Mouse (Mus musculus): Measurements from ENCODE around the gene Cers3. TPM values are rescaled to one million over a fixed set of nuclear protein-coding genes. Genes with fewer than 3 reads are reported as not detected.

Cers3 gene
- polyA plus RNA-seq, 1 experiment from 2014 or later, result 0.15 TPM

- Histone ChIP-seq H3K27ac (no peak overlapping the region), H3K4me1 (replicated peaks; ENCODE audit: control insufficient read depth, insufficient read depth, low read length) (no peaks in the 10 kb centered on the region), H3K27me3 (ENCODE audit: control insufficient read depth, insufficient read depth, low read length) (no peaks in the 10 kb centered on the region), H3K9me3 (ENCODE audit: control insufficient read depth, low read length) (no peaks in the 10 kb centered on the region), H3K4me2 (replicated peaks) (no peak overlapping the region), H3K4me3 (replicated peaks; ENCODE audit: low read length) (no peak overlapping the region), H3K36me3 (replicated peaks; ENCODE audit: control insufficient read depth, insufficient read depth) (no peaks in the 10 kb centered on the region), H3K9ac (no peak overlapping the region)
- DNase-seq (ENCODE audit: low spot score) (no peak), ATAC-seq (ENCODE audit: low FRiP score) (no peak)
- 72% methylated on average over 1 of the region's 1 CpGs for WGBS
These were observed 53.6 kb downstream of the Cers3 start for GRCm38 (mm10) chr7:66796909-66797308.

- H3K4me2 ChIP-seq (replicated peaks), result no peak overlapping the region
- no peak overlapping the region for H3K9ac ChIP-seq
- DNase-seq (ENCODE audit: low spot score) (no peak), ATAC-seq (ENCODE audit: low FRiP score) (no peak)
- H3K27ac ChIP-seq, result no peak overlapping the region
- WGBS, result 82% methylated on average over 1 of the region's 1 CpGs
- no peak overlapping the region for H3K4me3 ChIP-seq (replicated peaks; ENCODE audit: low read length)
- no peaks in the 10 kb centered on the region for H3K4me1 ChIP-seq (replicated peaks; ENCODE audit: control insufficient read depth, insufficient read depth, low read length)
- no peaks in the 10 kb centered on the region for H3K27me3 ChIP-seq (ENCODE audit: control insufficient read depth, insufficient read depth, low read length)
- H3K36me3 ChIP-seq (replicated peaks; ENCODE audit: control insufficient read depth, insufficient read depth), result no peaks in the 10 kb centered on the region
- no peaks in the 10 kb centered on the region for H3K9me3 ChIP-seq (ENCODE audit: control insufficient read depth, low read length)
These were observed 54.0 kb downstream of the Cers3 start for GRCm38 (mm10) chr7:66797345-66797744.

DNA sequence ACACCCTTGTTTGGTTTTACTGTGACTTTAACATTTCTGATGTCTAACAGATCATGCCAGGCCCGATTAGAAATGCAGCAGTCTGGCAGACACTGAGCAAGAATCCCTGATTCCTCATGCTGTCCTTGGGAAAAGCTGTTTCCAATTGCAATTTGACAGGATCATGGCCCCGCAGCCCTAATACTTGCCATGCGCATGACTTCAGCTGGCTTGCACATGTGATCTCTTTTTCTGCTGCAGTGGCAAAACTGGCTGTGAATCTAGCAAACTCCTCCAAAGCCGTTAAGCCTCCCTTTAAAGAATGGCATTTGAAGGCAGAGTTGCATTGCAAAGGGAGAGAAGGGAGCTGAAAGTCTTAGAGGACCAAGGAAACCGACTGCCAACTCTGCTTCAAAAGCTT lies 55.5 kb downstream of the Cers3 start:
- H3K36me3 ChIP-seq (replicated peaks; ENCODE audit: control insufficient read depth, insufficient read depth), result no peaks in the 10 kb centered on the region
- no peaks in the 10 kb centered on the region for H3K4me1 ChIP-seq (replicated peaks; ENCODE audit: control insufficient read depth, insufficient read depth, low read length)
- ATAC-seq (ENCODE audit: low FRiP score) (no peak), DNase-seq (ENCODE audit: low spot score) (no peak)
- no peaks in the 10 kb centered on the region for H3K27me3 ChIP-seq (ENCODE audit: control insufficient read depth, insufficient read depth, low read length)
- H3K9me3 ChIP-seq (ENCODE audit: control insufficient read depth, low read length), result no peaks in the 10 kb centered on the region
- H3K4me3 ChIP-seq (replicated peaks; ENCODE audit: low read length), result no peak overlapping the region
- 67% methylated on average over 5 of the region's 5 CpGs for WGBS
- no peak overlapping the region for H3K4me2 ChIP-seq (replicated peaks)
- H3K27ac ChIP-seq, result no peak overlapping the region
- no peak overlapping the region for H3K9ac ChIP-seq

- Histone ChIP-seq H3K9me3 (ENCODE audit: control insufficient read depth, low read length) (no peaks in the 10 kb centered on the region), H3K4me1 (replicated peaks; ENCODE audit: control insufficient read depth, insufficient read depth, low read length) (no peaks in the 10 kb centered on the region), H3K27ac (no peak overlapping the region), H3K36me3 (replicated peaks; ENCODE audit: control insufficient read depth, insufficient read depth) (no peaks in the 10 kb centered on the region), H3K27me3 (ENCODE audit: control insufficient read depth, insufficient read depth, low read length) (no peaks in the 10 kb centered on the region), H3K9ac (no peak overlapping the region), H3K4me3 (replicated peaks; ENCODE audit: low read length) (no peak overlapping the region), H3K4me2 (replicated peaks) (no peak overlapping the region)
- no peak for ATAC-seq (ENCODE audit: low FRiP score)
- 79% methylated on average over 5 of the region's 5 CpGs for WGBS
- no peak for DNase-seq (ENCODE audit: low spot score)
These were observed 57.5 kb downstream of the Cers3 start for GRCm38 (mm10) chr7:66800784-66801183.

- Histone ChIP-seq H3K27ac (no peak overlapping the region), H3K9me3 (ENCODE audit: control insufficient read depth, low read length) (no peaks in the 10 kb centered on the region), H3K4me3 (replicated peaks; ENCODE audit: low read length) (no peak overlapping the region), H3K27me3 (ENCODE audit: control insufficient read depth, insufficient read depth, low read length) (no peaks in the 10 kb centered on the region), H3K4me1 (replicated peaks; ENCODE audit: control insufficient read depth, insufficient read depth, low read length) (no peaks in the 10 kb centered on the region), H3K9ac (no peak overlapping the region), H3K4me2 (replicated peaks) (no peak overlapping the region), H3K36me3 (replicated peaks; ENCODE audit: control insufficient read depth, insufficient read depth) (no peaks in the 10 kb centered on the region)
- DNase-seq (ENCODE audit: low spot score), result no peak
- ATAC-seq (ENCODE audit: low FRiP score), result no peak
These were observed 58.5 kb downstream of the Cers3 start for GRCm38 (mm10) chr7:66801785-66802184.

DNA sequence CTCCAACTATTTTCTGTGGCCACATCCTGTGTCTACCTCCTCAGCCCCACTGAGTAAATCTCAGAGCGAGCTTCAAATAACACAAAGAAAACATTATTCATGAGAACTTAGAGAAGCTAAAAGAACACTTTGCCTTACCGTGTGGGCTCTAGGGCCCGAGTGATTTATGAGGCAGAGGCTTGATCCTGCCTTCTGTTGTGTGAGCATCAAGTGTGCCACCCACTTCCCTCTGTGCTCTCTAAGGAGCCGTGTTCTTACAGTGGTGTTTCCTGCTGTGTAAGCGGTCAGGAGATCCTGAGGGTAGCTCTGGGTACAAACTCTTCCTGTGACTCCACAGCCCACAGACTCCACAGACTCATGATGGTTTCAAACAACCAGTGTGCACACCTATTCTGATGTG lies 60.5 kb downstream of the Cers3 start:
- 46% methylated on average over 5 of the region's 5 CpGs for WGBS
- no peaks in the 10 kb centered on the region for H3K9me3 ChIP-seq (ENCODE audit: control insufficient read depth, low read length)
- no peak overlapping the region for H3K27ac ChIP-seq
- no peak overlapping the region for H3K4me3 ChIP-seq (replicated peaks; ENCODE audit: low read length)
- H3K36me3 ChIP-seq (replicated peaks; ENCODE audit: control insufficient read depth, insufficient read depth), result no peaks in the 10 kb centered on the region
- ATAC-seq (ENCODE audit: low FRiP score) (no peak), DNase-seq (ENCODE audit: low spot score) (no peak)
- no peaks in the 10 kb centered on the region for H3K27me3 ChIP-seq (ENCODE audit: control insufficient read depth, insufficient read depth, low read length)
- H3K4me1 ChIP-seq (replicated peaks; ENCODE audit: control insufficient read depth, insufficient read depth, low read length), result no peaks in the 10 kb centered on the region
- H3K4me2 ChIP-seq (replicated peaks), result no peak overlapping the region
- H3K9ac ChIP-seq, result no peak overlapping the region

GRCm38 (mm10) chr7:66806801-66807200 lies 63.5 kb downstream of the Cers3 start:
- WGBS, result 77% methylated on average over 3 of the region's 3 CpGs
- DNase-seq (ENCODE audit: low spot score), result no peak
- no peak overlapping the region for H3K4me2 ChIP-seq (replicated peaks)
- no peaks in the 10 kb centered on the region for H3K4me1 ChIP-seq (replicated peaks; ENCODE audit: control insufficient read depth, insufficient read depth, low read length)
- H3K4me3 ChIP-seq (replicated peaks; ENCODE audit: low read length), result no peak overlapping the region
- no peaks in the 10 kb centered on the region for H3K9me3 ChIP-seq (ENCODE audit: control insufficient read depth, low read length)
- H3K9ac ChIP-seq, result no peak overlapping the region
- no peaks in the 10 kb centered on the region for H3K27me3 ChIP-seq (ENCODE audit: control insufficient read depth, insufficient read depth, low read length)
- no peaks in the 10 kb centered on the region for H3K36me3 ChIP-seq (replicated peaks; ENCODE audit: control insufficient read depth, insufficient read depth)
- no peak for ATAC-seq (ENCODE audit: low FRiP score)
- H3K27ac ChIP-seq, result no peak overlapping the region

- H3K4me2 ChIP-seq (replicated peaks), result no peak overlapping the region
- no peak overlapping the region for H3K4me3 ChIP-seq (replicated peaks; ENCODE audit: low read length)
- no peak for DNase-seq (ENCODE audit: low spot score)
- no peak overlapping the region for H3K9ac ChIP-seq
- H3K36me3 ChIP-seq (replicated peaks; ENCODE audit: control insufficient read depth, insufficient read depth), result no peaks in the 10 kb centered on the region
- 95% methylated on average over 7 of the region's 7 CpGs for WGBS
- H3K27ac ChIP-seq, result no peak overlapping the region
- no peak for ATAC-seq (ENCODE audit: low FRiP score)
- H3K4me1 ChIP-seq (replicated peaks; ENCODE audit: control insufficient read depth, insufficient read depth, low read length), result no peaks in the 10 kb centered on the region
- H3K27me3 ChIP-seq (ENCODE audit: control insufficient read depth, insufficient read depth, low read length), result no peaks in the 10 kb centered on the region
- H3K9me3 ChIP-seq (ENCODE audit: control insufficient read depth, low read length), result no peaks in the 10 kb centered on the region
These were observed 67.1 kb downstream of the Cers3 start for GRCm38 (mm10) chr7:66810436-66810835.

GRCm38 (mm10) chr7:66811294-66811693 lies 68.0 kb downstream of the Cers3 start:
- Histone ChIP-seq H3K27me3 (ENCODE audit: control insufficient read depth, insufficient read depth, low read length) (no peaks in the 10 kb centered on the region), H3K9me3 (ENCODE audit: control insufficient read depth, low read length) (no peaks in the 10 kb centered on the region), H3K9ac (no peak overlapping the region), H3K4me1 (replicated peaks; ENCODE audit: control insufficient read depth, insufficient read depth, low read length) (no peaks in the 10 kb centered on the region), H3K4me2 (replicated peaks) (no peak overlapping the region), H3K4me3 (replicated peaks; ENCODE audit: low read length) (no peak overlapping the region), H3K36me3 (replicated peaks; ENCODE audit: control insufficient read depth, insufficient read depth) (no peaks in the 10 kb centered on the region), H3K27ac (no peak overlapping the region)
- 88% methylated on average over 1 of the region's 1 CpGs for WGBS
- DNase-seq (ENCODE audit: low spot score), result no peak
- ATAC-seq (ENCODE audit: low FRiP score), result no peak

DNA sequence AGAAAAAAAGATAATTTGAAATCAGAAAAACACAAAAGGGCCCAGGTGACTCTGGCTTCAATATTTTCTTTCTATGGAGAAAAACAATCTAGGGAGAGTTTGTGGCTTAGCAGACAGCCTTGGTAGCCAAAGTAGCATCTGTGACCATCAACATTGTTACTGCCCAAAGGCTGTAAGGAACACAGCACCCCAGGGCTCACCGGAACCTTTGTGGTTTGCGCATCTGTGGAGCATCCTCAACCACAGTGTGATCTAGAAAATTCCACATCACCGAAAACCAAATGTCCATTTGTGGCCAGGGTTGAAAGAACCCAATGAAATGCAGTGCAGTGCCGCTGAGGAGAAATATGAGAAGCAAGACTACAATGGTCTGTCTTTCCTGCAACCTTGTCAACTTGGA lies 69.0 kb downstream of the Cers3 start:
- no peaks in the 10 kb centered on the region for H3K9me3 ChIP-seq (ENCODE audit: control insufficient read depth, low read length)
- H3K4me3 ChIP-seq (replicated peaks; ENCODE audit: low read length), result no peak overlapping the region
- H3K27ac ChIP-seq, result no peak overlapping the region
- no peak overlapping the region for H3K9ac ChIP-seq
- no peaks in the 10 kb centered on the region for H3K36me3 ChIP-seq (replicated peaks; ENCODE audit: control insufficient read depth, insufficient read depth)
- WGBS, result 94% methylated on average over 4 of the region's 4 CpGs
- no peaks in the 10 kb centered on the region for H3K4me1 ChIP-seq (replicated peaks; ENCODE audit: control insufficient read depth, insufficient read depth, low read length)
- DNase-seq (ENCODE audit: low spot score) (no peak), ATAC-seq (ENCODE audit: low FRiP score) (no peak)
- H3K4me2 ChIP-seq (replicated peaks), result no peak overlapping the region
- no peaks in the 10 kb centered on the region for H3K27me3 ChIP-seq (ENCODE audit: control insufficient read depth, insufficient read depth, low read length)

Data from hindbrain, embryonic 14.5 days (tissue).